Mouse (Mus musculus) layer of hippocampus, adult 8-10 months (tissue): ENCODE results near the gene Zfp787. TPM values are rescaled to one million over a fixed set of nuclear protein-coding genes. Genes with fewer than 3 reads are reported as not detected.
"Not testable (repeated sequence)": the region's sequence is repeated elsewhere in the genome, so short reads cannot be mapped to it uniquely, and the experiment has no call there.

Source experiments
- DNase-seq, 2 experiments: peaks; one replicate each; pipeline ENCODE4 v3.0.0; 2022; ENCODE audit warnings: low spot score in 2 of 2
- total RNA-seq, 4 experiments: library from RNA; stranded (reverse); gene quantifications; 2 replicates each; pipeline ENCODE4 v1.2.4; 2022

The Zfp787 gene
- total RNA-seq, 4 experiments from 2014 or later = 22.1 to 29.3 (median 27.7) TPM

GRCm38 (mm10) chr7:6126690-6127448 lies 28.9 kb downstream of the Zfp787 start:
- peak; percentile 84 to 88 for DNase-seq

GRCm38 (mm10) chr7:6121128-6121527 lies 34.7 kb downstream of the Zfp787 start:
- DNase-seq = not testable (repeated sequence)

DNA sequence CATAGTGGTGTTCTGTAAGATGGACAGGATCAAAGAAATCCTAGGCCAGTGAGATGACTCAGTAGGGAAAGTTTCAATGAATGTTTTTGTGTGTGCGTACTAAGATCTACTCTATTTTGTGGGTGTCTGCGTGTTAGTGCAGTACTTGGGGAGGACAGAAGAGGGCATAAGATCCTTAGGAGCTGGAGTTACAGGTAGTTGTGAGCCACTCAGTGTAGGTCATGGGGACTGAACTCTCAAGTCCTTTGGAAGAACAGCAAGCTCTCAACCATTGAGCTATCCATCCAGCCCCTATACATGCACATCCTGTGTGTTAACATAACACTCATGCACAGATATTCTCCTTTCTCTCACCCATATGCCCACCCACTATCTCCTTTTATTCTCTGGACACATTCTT lies 35.7 kb downstream of the Zfp787 start:
- DNase-seq = not testable (repeated sequence)

DNA sequence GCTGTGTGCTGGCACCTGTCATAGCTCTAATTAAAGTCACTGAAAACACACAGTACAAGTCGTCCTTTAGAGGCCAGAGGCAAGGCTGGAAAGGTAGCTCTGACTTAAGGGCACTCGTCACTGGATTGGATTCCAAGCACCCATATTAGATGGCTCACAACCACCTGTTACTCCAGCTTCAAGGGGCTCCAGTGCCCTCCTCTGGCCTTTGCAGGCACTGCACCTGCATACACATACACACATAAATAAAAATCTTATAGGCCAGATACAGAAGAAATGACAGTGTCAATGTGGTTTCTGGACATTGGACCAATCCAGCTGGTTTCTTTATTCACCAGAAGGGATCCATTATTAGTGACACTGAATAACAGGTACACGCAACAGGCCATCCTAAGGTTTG lies 36.3 kb downstream of the Zfp787 start:
- DNase-seq = no peak

Other genes starting within 250 kb of the Zfp787 start
- gene Vmn1r65, start 145.0 kb downstream of the Zfp787 start, total RNA-seq = not detected
- gene Nlrp4c, start 110.8 kb downstream of the Zfp787 start, total RNA-seq = not detected
- gene Zfp444, start 16.2 kb upstream of the Zfp787 start, total RNA-seq = 10 to 100 TPM; 45.2 to 59.5 (median 54.9) TPM
- not detected for gene Galp, start 41.1 kb upstream of the Zfp787 start, total RNA-seq
- gene Zscan5b, start 66.3 kb upstream of the Zfp787 start, total RNA-seq = not detected
- gene Epp13, start 96.7 kb upstream of the Zfp787 start, total RNA-seq = not detected
- 10 to 100 TPM; 15.5 to 21.1 (median 18.2) TPM for gene Zfp667, start 130.6 kb upstream of the Zfp787 start, total RNA-seq
- gene Zfp583, start 175.3 kb upstream of the Zfp787 start, total RNA-seq = 10 to 100 TPM; 10.1 to 14.2 (median 11.1) TPM
- gene Gm3854, start 187.8 kb upstream of the Zfp787 start, total RNA-seq = 1 to 10 TPM; 5.8 to 6.8 (median 6.0) TPM
- gene Zfp78, start 207.3 kb upstream of the Zfp787 start, total RNA-seq = 1 to 10 TPM; 4.0 to 7.5 (median 6.5) TPM
- 1 to 10 TPM; 8.0 to 9.9 (median 8.4) TPM for gene Zfp28, start 227.3 kb upstream of the Zfp787 start, total RNA-seq
- 10 to 100 TPM; 20.0 to 22.2 (median 21.4) TPM for gene Smim17, start 242.7 kb upstream of the Zfp787 start, total RNA-seq